11 mouse cellular contexts compared by ENCODE assay signal in the genomic region with DNA sequence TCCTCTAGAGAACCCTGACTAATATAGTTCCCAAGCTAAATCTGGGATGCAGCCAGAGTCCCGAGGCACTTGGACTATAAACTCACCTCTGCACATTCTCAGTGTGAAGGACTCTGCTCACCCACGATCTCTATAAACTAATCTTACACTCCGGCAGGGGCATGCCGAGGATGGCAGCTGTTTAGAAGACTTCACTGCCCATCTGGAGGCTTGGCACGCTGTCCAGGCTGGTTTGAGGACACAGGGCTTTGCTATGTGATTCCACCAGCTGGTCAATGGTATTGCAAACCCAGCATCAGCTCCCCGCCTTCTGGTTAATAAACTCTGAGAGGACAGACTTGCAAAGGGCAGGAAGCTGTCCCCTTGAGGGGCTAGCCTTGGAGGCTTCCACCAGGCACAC.
"Had no signal": no experiment of that assay in that cellular context is flagged by ENCODE, and none has a peak within 500 bp of the region (broad histone marks: within the 10 kb centered on the region; RNA-seq: fewer than 3 reads in every experiment).

No protein-coding gene starts in this region.

- DNase-seq: kidney, adult 18-20 months; kidney, adult 9 months; kidney, postnatal 14 days; kidney, postnatal 4 days; layer of hippocampus, adult 9-11 months; layer of hippocampus, postnatal 36 days; liver; lung, adult 18-20 months; right cerebral cortex, adult 18-20 months; spleen, adult 18-20 months; thymus, postnatal 25 days had no signal
